Mouse (Mus musculus) G1E (cell line): ENCODE results near the gene Atf1. TPM values are rescaled to one million over a fixed set of nuclear protein-coding genes. Genes with fewer than 3 reads are reported as not detected.

Experiments
- ATAC-seq: 2 replicates; pipeline ENCODE4 v1.8.0; 2016; ENCODE audit warnings: mild to moderate bottlenecking; ENCODE audit not compliant: insufficient number of reproducible peaks, poor library complexity, low FRiP score, severe bottlenecking; ENCODE audit errors: extremely low read depth
- DNase-seq: peaks from one replicate; pipeline ENCODE4 v3.0.0; 2012; ENCODE audit warnings: low spot score
- H3K27me3 ChIP-seq: 2 replicates; pipeline ENCODE4 v1.6.1; 2012; ENCODE audit warnings: mild to moderate bottlenecking, low read length, inconsistent platforms; ENCODE audit not compliant: insufficient read depth
- H3K36me3 ChIP-seq: replicated peaks from 2 replicates; pipeline ENCODE3; 2012; ENCODE audit warnings: mild to moderate bottlenecking, inconsistent platforms
- H3K4me1 ChIP-seq: 2 replicates; pipeline ENCODE4 v1.6.1; 2012; ENCODE audit warnings: low read depth, low read length, inconsistent platforms, mixed read lengths; ENCODE audit not compliant: insufficient read depth
- H3K4me3 ChIP-seq: 2 replicates; pipeline ENCODE4 v1.5.1; 2012; ENCODE audit warnings: low read depth, mild to moderate bottlenecking, inconsistent platforms, low read length, moderate library complexity, mixed read lengths
- H3K9me3 ChIP-seq: replicated peaks from 2 replicates; pipeline ENCODE4 v1.6.1; 2012; ENCODE audit warnings: inconsistent platforms
- CTCF ChIP-seq: IDR thresholded peaks from 2 replicates; pipeline ENCODE4 v1.5.1; 2012; ENCODE audit warnings: low read depth, low read length, inconsistent platforms, mixed read lengths
- GATA1 ChIP-seq: IDR thresholded peaks from 2 replicates; pipeline ENCODE4 v1.6.1; 2012; ENCODE audit warnings: borderline replicate concordance, low read length, inconsistent platforms, mixed read lengths
- GATA2 ChIP-seq: IDR thresholded peaks from 2 replicates; pipeline ENCODE4 v1.6.1; 2012; ENCODE audit warnings: low read depth, low read length, inconsistent platforms, borderline replicate concordance
- POLR2AphosphoS5 ChIP-seq: IDR thresholded peaks from 2 replicates; pipeline ENCODE4 v1.6.1; 2012; ENCODE audit warnings: low read depth, low read length, inconsistent platforms; ENCODE audit not compliant: insufficient replicate concordance
- TAL1 ChIP-seq: conservative IDR thresholded peaks from 2 replicates; pipeline ENCODE4 v1.6.1; 2012; ENCODE audit warnings: low read depth, low read length, inconsistent platforms, mixed read lengths
- polyA plus RNA-seq: library from polyadenylated mRNA; stranded (reverse); fragments of >175 nt; gene quantifications from 2 replicates; pipeline ENCODE4 v1.2.3, GENCODE M21; 2012
- total RNA-seq, 2 experiments: library from RNA; stranded (forward) in 1 of 2; stranded (reverse) in 1 of 2; fragments of 200-1000 nt in 1 of 2; fragments of >200 nt in 1 of 2; fragmentation: Nextera tagmentation in 1 of 2; gene quantifications; 2 replicates each; pipeline ENCODE4 v1.2.3; 2014 to 2017

Atf1 gene
- total and polyA plus RNA-seq, 3 experiments, result 60.0 to 72.0 (median 68.8) TPM

DNA sequence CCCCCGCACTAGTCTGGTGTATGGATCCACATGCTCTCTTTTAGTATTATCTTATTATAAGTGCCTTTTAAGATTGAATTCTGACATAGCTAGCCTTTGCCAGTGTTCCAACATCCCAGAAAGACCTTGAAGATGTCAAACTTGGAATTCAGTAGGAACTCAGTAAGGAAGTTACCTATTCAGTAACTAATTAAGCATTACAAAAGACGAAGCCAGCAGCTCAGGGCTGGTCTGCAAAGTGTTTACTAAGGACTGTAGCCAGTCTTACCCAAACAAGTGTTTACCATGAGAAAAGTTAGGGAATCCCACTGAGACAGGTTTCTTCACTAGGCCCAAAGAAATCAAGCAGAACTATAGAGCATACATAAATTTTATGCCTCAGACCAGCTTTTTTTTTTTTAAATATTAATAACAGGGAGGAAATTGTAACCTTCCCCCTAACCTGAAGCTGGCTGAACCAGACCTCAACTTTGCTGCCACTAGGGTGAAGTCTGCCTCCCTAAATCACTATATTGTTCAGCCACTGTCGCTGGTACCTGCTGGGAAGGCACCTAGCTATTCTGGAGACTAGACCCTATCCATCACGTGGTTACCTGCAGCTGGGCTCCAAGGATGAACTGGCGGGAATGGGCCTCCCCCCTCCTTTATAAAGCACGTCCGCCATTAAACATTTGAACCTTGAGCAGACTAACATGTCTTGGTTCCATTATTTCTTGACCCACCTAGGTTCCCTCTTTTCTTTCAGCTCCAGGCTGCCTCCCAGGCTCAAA is 47.4 kb downstream of the Atf1 start:
- Histone ChIP-seq H3K4me1 (peaks cover 2% of the 10 kb centered on the region; the same call in 1 of the 2 replicates), H3K36me3 (no peaks in the 10 kb centered on the region), H3K27me3 (no peaks in the 10 kb centered on the region; the same call in 1 of the 2 replicates), H3K4me3 (no peak overlapping the region), H3K9me3 (peaks cover 2% of the 10 kb centered on the region; the same call in 1 of the 2 replicates)
- no peak for DNase-seq
- ATAC-seq, result no peak
- TF ChIP-seq POLR2AphosphoS5 (no peak), GATA2 (no peak), GATA1 (no peak), CTCF (no peak), TAL1 (no peak)

DNA sequence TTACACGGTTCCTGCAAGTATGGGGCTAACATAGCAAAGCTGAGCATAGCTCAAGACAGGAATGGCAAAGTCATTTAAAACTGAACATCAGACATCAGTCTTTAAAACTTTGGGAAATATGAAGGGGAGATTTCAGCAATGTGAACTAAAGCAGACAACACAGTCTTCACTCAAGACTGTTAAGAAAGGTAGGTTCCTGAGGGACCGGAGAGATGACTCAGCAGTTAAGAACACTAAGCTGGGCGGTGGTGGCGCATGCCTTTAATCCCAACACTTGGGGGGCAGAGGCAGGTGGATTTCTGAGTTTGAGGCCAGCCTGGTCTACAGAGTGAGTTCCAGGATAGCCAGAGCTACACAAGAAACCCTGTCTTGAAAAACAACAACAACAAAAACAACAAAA is 48.8 kb downstream of the Atf1 start:
- ATAC-seq, result no peak
- TF ChIP-seq TAL1 (no peak), CTCF (no peak)
- peaks cover 6% of the 10 kb centered on the region; the same call in 1 of the 2 replicates for H3K27me3 ChIP-seq

DNA sequence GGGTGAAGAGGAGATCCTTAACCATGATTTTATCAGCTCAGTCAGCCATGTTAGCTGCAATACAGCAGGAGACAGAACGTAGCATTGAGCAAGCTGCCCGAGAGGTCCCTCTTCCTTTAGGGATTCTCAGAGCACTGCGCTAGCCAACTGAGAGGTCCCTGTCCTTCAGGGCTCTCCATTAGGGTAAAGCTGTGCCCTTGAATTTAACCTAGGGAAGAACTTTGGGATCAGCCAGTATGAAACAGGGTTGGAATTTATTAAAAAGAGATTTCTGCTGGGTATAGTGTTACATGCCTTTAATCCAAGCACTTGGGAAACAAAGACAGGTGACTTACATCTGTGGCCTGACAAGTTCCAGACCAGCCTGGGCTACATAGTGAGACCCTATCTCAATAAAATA is 50.0 kb downstream of the Atf1 start:
- peaks cover 2% of the 10 kb centered on the region; the same call in 1 of the 2 replicates for H3K4me1 ChIP-seq
- ATAC-seq, result no peak
- peaks cover 6% of the 10 kb centered on the region; the same call in 1 of the 2 replicates for H3K27me3 ChIP-seq
- H3K9me3 ChIP-seq, result peaks cover 10% of the 10 kb centered on the region
- H3K36me3 ChIP-seq, result no peaks in the 10 kb centered on the region
- no peak for TF ChIP-seq GATA1
- no peak for TF ChIP-seq POLR2AphosphoS5
- no peak for TF ChIP-seq CTCF
- no peak for TF ChIP-seq TAL1
- TF ChIP-seq GATA2, result no peak
- no peak for DNase-seq
- no peak overlapping the region for H3K4me3 ChIP-seq

More for the DNA sequence above, 48.8 kb downstream of the Atf1 start:
- H3K9me3 ChIP-seq, result peaks cover 10% of the 10 kb centered on the region
- no peak for DNase-seq
- no peaks in the 10 kb centered on the region for H3K36me3 ChIP-seq
- H3K4me1 ChIP-seq, result peaks cover 2% of the 10 kb centered on the region; the same call in 1 of the 2 replicates
- no peak overlapping the region for H3K4me3 ChIP-seq

DNA sequence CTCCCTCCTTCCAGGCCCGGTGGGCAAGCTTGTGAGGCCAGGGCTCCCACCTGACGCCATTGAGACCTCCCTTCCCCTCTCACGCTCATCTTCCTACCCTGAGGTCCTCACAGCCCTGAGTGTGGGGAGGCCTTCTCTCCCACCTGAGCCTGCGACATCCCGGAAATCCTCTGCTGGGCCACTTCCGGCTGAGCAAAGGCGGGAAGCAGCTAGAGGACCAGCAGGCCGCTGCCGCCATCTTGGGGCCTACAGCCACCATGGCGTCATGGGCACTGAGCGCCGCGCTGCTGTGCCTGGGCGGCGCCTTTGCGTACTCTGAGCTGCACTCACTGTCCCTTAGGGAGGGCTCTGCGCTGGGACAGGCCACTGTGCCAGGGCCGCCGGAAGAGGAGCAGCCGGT is 53.0 kb downstream of the Atf1 start, which contains the start of gene Tmprss12:
Gene Tmprss12 (plus strand): TSS at position 212 of the 400 bp plus-strand sequence.
- Histone ChIP-seq H3K4me3 (peak within 1 kb of the TSS; percentile 29; the same call in 1 of the 2 replicates), H3K27me3 (peaks cover 6% of the 10 kb centered on the region; the same call in 1 of the 2 replicates), H3K36me3 (no peaks in the 10 kb centered on the region), H3K4me1 (peaks cover 2% of the 10 kb centered on the region; the same call in 1 of the 2 replicates), H3K9me3 (peaks cover 10% of the 10 kb centered on the region)
- DNase-seq (no peak), ATAC-seq (no peak)
- TF ChIP-seq POLR2AphosphoS5 (no peak), TAL1 (no peak), GATA1 (no peak)

DNA sequence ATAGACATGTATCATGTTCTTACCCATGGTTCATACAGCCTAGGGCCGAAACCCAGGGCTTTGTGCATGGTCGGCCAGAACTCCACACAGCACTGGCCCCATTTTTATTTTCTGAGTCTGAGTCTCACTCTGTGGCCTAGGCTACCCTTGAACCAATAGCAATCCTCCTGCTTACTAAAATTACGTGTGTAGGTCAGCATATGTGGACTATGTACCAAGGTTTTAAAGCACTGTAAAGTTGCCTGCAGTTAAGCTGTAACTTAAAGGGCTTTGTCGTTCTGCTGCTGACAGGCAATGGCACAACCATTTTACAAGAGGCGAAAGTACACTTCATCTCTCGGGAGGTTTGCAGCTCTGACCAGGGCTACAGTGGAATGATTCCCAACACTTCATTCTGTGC is 61.4 kb downstream of the Atf1 start:
- H3K4me3 ChIP-seq, result no peak overlapping the region
- no peak for DNase-seq
- peaks cover 19% of the 10 kb centered on the region for H3K27me3 ChIP-seq
- no peaks in the 10 kb centered on the region for H3K36me3 ChIP-seq
- no peaks in the 10 kb centered on the region for H3K9me3 ChIP-seq
- TF ChIP-seq TAL1 (no peak), GATA1 (no peak), CTCF (no peak)
- H3K4me1 ChIP-seq, result no peaks in the 10 kb centered on the region
- ATAC-seq, result no peak

DNA sequence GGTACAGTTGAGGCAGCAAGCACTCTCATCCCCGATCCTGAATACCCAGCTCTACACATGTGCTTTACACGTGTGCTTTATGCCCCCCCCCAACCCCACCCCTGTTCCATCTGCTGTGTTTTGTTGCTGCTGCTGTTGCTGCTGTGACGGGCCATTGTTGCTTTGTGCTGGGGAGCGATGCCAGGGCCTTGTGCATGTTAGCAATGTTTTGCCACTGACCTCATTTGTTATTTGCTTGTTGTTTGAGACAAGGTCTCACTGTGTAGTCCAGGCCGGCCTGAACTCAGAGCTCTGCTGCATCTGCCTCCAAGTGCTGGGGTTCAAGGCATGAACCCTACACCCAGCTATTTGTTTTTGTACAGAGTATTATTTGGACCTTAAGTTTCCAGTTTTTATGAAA is 63.2 kb downstream of the Atf1 start:
- no peak for DNase-seq
- no peak for ATAC-seq
- H3K36me3 ChIP-seq, result no peaks in the 10 kb centered on the region
- no peak overlapping the region for H3K4me3 ChIP-seq
- H3K27me3 ChIP-seq, result peaks cover 18% of the 10 kb centered on the region
- no peaks in the 10 kb centered on the region for H3K9me3 ChIP-seq
- TF ChIP-seq POLR2AphosphoS5 (no peak), GATA2 (no peak), GATA1 (no peak), CTCF (no peak), TAL1 (no peak)
- no peaks in the 10 kb centered on the region for H3K4me1 ChIP-seq

DNA sequence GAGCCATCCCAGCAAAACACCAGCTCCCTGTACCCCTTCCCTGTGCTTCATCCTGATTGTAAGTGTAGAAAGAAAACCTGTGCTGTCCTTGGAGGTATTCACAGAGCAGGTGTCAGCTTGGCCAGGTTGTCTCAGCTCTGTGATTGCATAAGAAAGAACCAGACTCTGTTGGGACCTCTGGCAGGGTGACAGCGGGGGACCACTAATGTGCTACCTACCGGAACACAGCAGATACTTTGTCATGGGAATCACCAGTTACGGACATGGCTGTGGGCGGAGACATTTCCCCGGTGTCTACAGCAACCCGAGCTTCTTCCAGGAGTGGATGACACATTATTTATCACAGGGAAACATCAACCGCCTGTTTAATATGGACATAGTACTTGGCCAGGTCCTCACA is 64.7 kb downstream of the Atf1 start:
- Histone ChIP-seq H3K36me3 (no peaks in the 10 kb centered on the region), H3K27me3 (peaks cover 14% of the 10 kb centered on the region), H3K4me3 (no peak overlapping the region), H3K9me3 (no peaks in the 10 kb centered on the region), H3K4me1 (no peaks in the 10 kb centered on the region)
- TF ChIP-seq CTCF (no peak), POLR2AphosphoS5 (no peak), GATA1 (no peak), TAL1 (no peak), GATA2 (no peak)
- ATAC-seq (no peak), DNase-seq (no peak)
